Mouse (Mus musculus) liver, postnatal 0 days (tissue): ENCODE results near the gene Fam168a.

Source experiments
- CTCF ChIP-seq: sonication (generic); IDR thresholded peaks from 2 replicates; pipeline ENCODE4 v1.5.1; 2016; ENCODE audit warnings: antibody characterized with exemption, low read depth
- EP300 ChIP-seq: IDR thresholded peaks from 2 replicates; pipeline ENCODE4 v1.6.1; 2016; ENCODE audit warnings: antibody characterized with exemption, low read depth, mild to moderate bottlenecking

DNA sequence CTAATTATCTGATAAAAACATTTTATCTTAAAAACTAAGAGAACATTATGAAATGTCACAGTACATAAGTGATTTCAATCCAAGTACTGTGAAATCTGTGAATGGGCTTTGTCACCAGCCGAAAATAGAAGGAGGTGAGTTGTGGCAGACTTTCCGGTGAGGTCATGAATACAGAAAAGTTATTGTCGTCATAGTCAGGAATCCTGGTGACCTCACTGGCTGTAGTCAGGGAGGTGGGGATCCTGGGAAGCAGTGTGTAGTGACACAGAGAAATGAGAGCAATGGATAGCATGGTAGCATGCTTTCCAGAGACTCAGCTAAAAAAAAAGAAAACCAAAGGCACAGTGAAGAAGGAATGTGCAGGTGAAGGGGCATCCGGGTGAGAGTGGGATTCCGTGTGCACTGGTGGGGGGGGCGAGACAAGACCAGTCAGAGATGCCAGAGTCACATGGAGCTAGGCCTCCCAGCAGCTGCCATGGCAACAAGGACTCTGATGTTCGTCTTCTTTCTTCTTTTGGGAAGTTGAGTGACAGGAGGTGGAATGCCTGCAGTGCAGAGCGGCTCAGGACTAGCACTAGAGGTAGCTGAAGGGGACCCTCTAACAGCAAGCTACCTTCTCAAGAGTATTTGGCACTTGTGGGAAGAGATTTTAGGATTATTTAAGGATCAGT, 109.6 kb downstream of the Fam168a start:
- TF ChIP-seq CTCF = no peak
- no peak for TF ChIP-seq EP300
